Mouse (Mus musculus): ENCODE results near the gene Tmem184b. TPM values are rescaled to one million over a fixed set of nuclear protein-coding genes. Genes with fewer than 3 reads are reported as not detected.

Tmem184b gene
- polyA plus RNA-seq, 1 experiment = 110 TPM

- Histone ChIP-seq H3K4me2 (ENCODE audit: low read depth) (no peak overlapping the region), H3K4me3 (no peak overlapping the region)
- no peak for TF ChIP-seq SRF (IDR thresholded peaks at IDR 0.05; ENCODE audit: control insufficient read depth, insufficient read length, low read depth)
- TF ChIP-seq REST (IDR thresholded peaks at IDR 0.05; ENCODE audit: insufficient read depth, insufficient read length) = no peak
- TF ChIP-seq USF1 (IDR thresholded peaks at IDR 0.05; ENCODE audit: low read depth) = no peak
- TF ChIP-seq TCF3 (IDR thresholded peaks at IDR 0.05; ENCODE audit: insufficient read length, low read depth) = no peak
- no peak for TF ChIP-seq MAX (IDR thresholded peaks at IDR 0.05; ENCODE audit: low read depth)
- TF ChIP-seq POLR2A (IDR thresholded peaks at IDR 0.05; ENCODE audit: insufficient read length, low read depth) = no peak
- TF ChIP-seq E2F4 (IDR thresholded peaks at IDR 0.05; ENCODE audit: insufficient read depth) = no peak
- no peak for TF ChIP-seq POLR2AphosphoS2 (IDR thresholded peaks at IDR 0.05; ENCODE audit: insufficient read length, low read depth)
- TF ChIP-seq MYOG (IDR thresholded peaks at IDR 0.05; ENCODE audit: control insufficient read depth in 1 of 3, insufficient read depth in 1 of 3, insufficient read length in 2 of 3, low read depth in 2 of 3) = no peak
- TF ChIP-seq MYOD1 (IDR thresholded peaks at IDR 0.05; ENCODE audit: control insufficient read depth in 1 of 3, insufficient read length in 2 of 3, low read depth in 2 of 3) = no peak
- TF ChIP-seq CEBPB (IDR thresholded peaks at IDR 0.05; ENCODE audit: insufficient read depth, poor library complexity, severe bottlenecking) = no peak
- TF ChIP-seq TCF12 (IDR thresholded peaks at IDR 0.05; ENCODE audit: insufficient read depth, poor library complexity, severe bottlenecking) = no peak
Measured at GRCm38 (mm10) chr15:79365068-79365467, 38.3 kb downstream of the Tmem184b start.

GRCm38 (mm10) chr15:79364120-79364519 lies 39.2 kb downstream of the Tmem184b start:
- H3K36me3 ChIP-seq (ENCODE audit: control insufficient read depth, insufficient read depth) = peaks cover 36% of the 10 kb centered on the region
- H3ac ChIP-seq (ENCODE audit: control insufficient read depth, insufficient read length) = no peak overlapping the region
- TF ChIP-seq MAX (IDR thresholded peaks at IDR 0.05; ENCODE audit: low read depth) = no peak
- TF ChIP-seq TCF12 (IDR thresholded peaks at IDR 0.05; ENCODE audit: insufficient read depth, poor library complexity, severe bottlenecking) = no peak
- TF ChIP-seq SRF (IDR thresholded peaks at IDR 0.05; ENCODE audit: control insufficient read depth, insufficient read length, low read depth) = no peak
- TF ChIP-seq TCF3 (IDR thresholded peaks at IDR 0.05; ENCODE audit: insufficient read length, low read depth) = no peak
- TF ChIP-seq USF1 (IDR thresholded peaks at IDR 0.05; ENCODE audit: low read depth) = no peak
- no peak for TF ChIP-seq POLR2AphosphoS2 (IDR thresholded peaks at IDR 0.05; ENCODE audit: insufficient read length, low read depth)
- TF ChIP-seq POLR2A (IDR thresholded peaks at IDR 0.05; ENCODE audit: insufficient read length, low read depth) = no peak
- TF ChIP-seq MYOD1 (IDR thresholded peaks at IDR 0.05; ENCODE audit: control insufficient read depth in 1 of 3, insufficient read length in 2 of 3, low read depth in 2 of 3) = no peak
- no peak for TF ChIP-seq REST (IDR thresholded peaks at IDR 0.05; ENCODE audit: insufficient read depth, insufficient read length)
- no peak for TF ChIP-seq CEBPB (IDR thresholded peaks at IDR 0.05; ENCODE audit: insufficient read depth, poor library complexity, severe bottlenecking)
- no peak for TF ChIP-seq E2F4 (IDR thresholded peaks at IDR 0.05; ENCODE audit: insufficient read depth)
- no peak overlapping the region for H3K4me2 ChIP-seq (ENCODE audit: low read depth)
- H3K27me3 ChIP-seq (ENCODE audit: control insufficient read depth, insufficient read depth, insufficient read length) = no peaks in the 10 kb centered on the region
- H3K79me2 ChIP-seq (ENCODE audit: control insufficient read depth, insufficient read depth) = no peaks in the 10 kb centered on the region
- H3K4me3 ChIP-seq = no peak overlapping the region

More at GRCm38 (mm10) chr15:79365068-79365467, 38.3 kb downstream of the Tmem184b start:
- Histone ChIP-seq H3K79me2 (ENCODE audit: control insufficient read depth, insufficient read depth) (no peaks in the 10 kb centered on the region), H3ac (ENCODE audit: control insufficient read depth, insufficient read length) (no peak overlapping the region), H3K27me3 (ENCODE audit: control insufficient read depth, insufficient read depth, insufficient read length) (no peaks in the 10 kb centered on the region), H3K36me3 (ENCODE audit: control insufficient read depth, insufficient read depth) (peaks cover 29% of the 10 kb centered on the region)

- H3K4me2 ChIP-seq (ENCODE audit: low read depth) = no peak overlapping the region
- no peaks in the 10 kb centered on the region for H3K79me2 ChIP-seq (ENCODE audit: control insufficient read depth, insufficient read depth)
- no peaks in the 10 kb centered on the region for H3K27me3 ChIP-seq (ENCODE audit: control insufficient read depth, insufficient read depth, insufficient read length)
- TF ChIP-seq USF1 (IDR thresholded peaks at IDR 0.05; ENCODE audit: low read depth) (no peak), MAX (IDR thresholded peaks at IDR 0.05; ENCODE audit: low read depth) (no peak), MYOD1 (IDR thresholded peaks at IDR 0.05; ENCODE audit: control insufficient read depth in 1 of 3, insufficient read length in 2 of 3, low read depth in 2 of 3) (peak in 2 of 3 experiments; percentile 44 to 62), MYOG (IDR thresholded peaks at IDR 0.05; ENCODE audit: control insufficient read depth in 1 of 3, insufficient read depth in 1 of 3, insufficient read length in 2 of 3, low read depth in 2 of 3) (peak in 2 of 3 experiments; percentile 37 to 85)
- no peak overlapping the region for H3K4me3 ChIP-seq
- H3ac ChIP-seq (ENCODE audit: control insufficient read depth, insufficient read length) = no peak overlapping the region
- H3K36me3 ChIP-seq (ENCODE audit: control insufficient read depth, insufficient read depth) = peaks cover 56% of the 10 kb centered on the region
Measured at GRCm38 (mm10) chr15:79361023-79361422, 42.3 kb downstream of the Tmem184b start.

GRCm38 (mm10) chr15:79360371-79360770 lies 43.0 kb downstream of the Tmem184b start:
- no peak overlapping the region for H3K4me2 ChIP-seq (ENCODE audit: low read depth)

More at GRCm38 (mm10) chr15:79360371-79360770, 43.0 kb downstream of the Tmem184b start:
- Histone ChIP-seq H3K4me3 (no peak overlapping the region), H3K36me3 (ENCODE audit: control insufficient read depth, insufficient read depth) (peaks cover 50% of the 10 kb centered on the region), H3K79me2 (ENCODE audit: control insufficient read depth, insufficient read depth) (no peaks in the 10 kb centered on the region), H3ac (ENCODE audit: control insufficient read depth, insufficient read length) (no peak overlapping the region), H3K27me3 (ENCODE audit: control insufficient read depth, insufficient read depth, insufficient read length) (no peaks in the 10 kb centered on the region)
- TF ChIP-seq USF1 (IDR thresholded peaks at IDR 0.05; ENCODE audit: low read depth) = no peak
- no peak for TF ChIP-seq CEBPB (IDR thresholded peaks at IDR 0.05; ENCODE audit: insufficient read depth, poor library complexity, severe bottlenecking)
- no peak for TF ChIP-seq POLR2A (IDR thresholded peaks at IDR 0.05; ENCODE audit: insufficient read length, low read depth)
- TF ChIP-seq POLR2AphosphoS2 (IDR thresholded peaks at IDR 0.05; ENCODE audit: insufficient read length, low read depth) = no peak
- no peak for TF ChIP-seq TCF12 (IDR thresholded peaks at IDR 0.05; ENCODE audit: insufficient read depth, poor library complexity, severe bottlenecking)
- no peak for TF ChIP-seq SRF (IDR thresholded peaks at IDR 0.05; ENCODE audit: control insufficient read depth, insufficient read length, low read depth)
- TF ChIP-seq MAX (IDR thresholded peaks at IDR 0.05; ENCODE audit: low read depth) = no peak
- TF ChIP-seq MYOG (IDR thresholded peaks at IDR 0.05; ENCODE audit: control insufficient read depth in 1 of 3, insufficient read depth in 1 of 3, insufficient read length in 2 of 3, low read depth in 2 of 3) = no peak
- TF ChIP-seq E2F4 (IDR thresholded peaks at IDR 0.05; ENCODE audit: insufficient read depth) = no peak
- TF ChIP-seq REST (IDR thresholded peaks at IDR 0.05; ENCODE audit: insufficient read depth, insufficient read length) = no peak
- TF ChIP-seq TCF3 (IDR thresholded peaks at IDR 0.05; ENCODE audit: insufficient read length, low read depth) = no peak
- TF ChIP-seq MYOD1 (IDR thresholded peaks at IDR 0.05; ENCODE audit: control insufficient read depth in 1 of 3, insufficient read length in 2 of 3, low read depth in 2 of 3) = no peak

Data from myocyte (in vitro differentiated cells).